Mouse (Mus musculus): ENCODE data around the gene Gm49405. TPM values are rescaled to one million over a fixed set of nuclear protein-coding genes. Genes with fewer than 3 reads are reported as not detected.
A peak's percentile ranks its signal among the peaks of the same experiment; 100 is the strongest.
"Not testable (repeated sequence)": the region's sequence is repeated elsewhere in the genome, so short reads cannot be mapped to it uniquely, and the experiment has no call there.

Gm49405 gene
- total and polyA plus RNA-seq, 2 experiments from 2014 or later: 2.6 to 7.8 TPM

- H3K27ac ChIP-seq (ENCODE audit: low read depth, low read length): peak within 1 kb of the TSS; percentile 67
- no peaks in the 10 kb centered on the region for H3K27me3 ChIP-seq (ENCODE audit: insufficient read depth, low read length)
- H3K36me3 ChIP-seq (ENCODE audit: insufficient read depth): no peaks in the 10 kb centered on the region; the same call in 1 of the 2 replicates
- no peak; the same call in 1 of the 2 replicates for TF ChIP-seq CTCF (IDR thresholded peaks at IDR 0.05; ENCODE audit: low read depth)
- H3K4me1 ChIP-seq (ENCODE audit: insufficient read depth): 0 out of 2 replicates have a peak, but pooled peaks cover 9% of the 10 kb centered on the region
- ATAC-seq (peak; percentile 93), DNase-seq (peak; percentile 87)
- H3K9me3 ChIP-seq (ENCODE audit: low read length): no peaks in the 10 kb centered on the region
- peak within 1 kb of the TSS; percentile 62 for H3K4me3 ChIP-seq (ENCODE audit: low read depth, low read length)
- peak within 1 kb of the TSS; percentile 70 for H3K9ac ChIP-seq
- WGBS: 0% methylated on average over 26 of the region's 26 CpGs
- H3K4me2 ChIP-seq (ENCODE audit: low read depth): peak within 1 kb of the TSS; percentile 70
Observed at GRCm38 (mm10) chr19:4037788-4038232, 37.4 kb downstream of the Gm49405 start, which contains the start of gene Gstp1. TSS of gene Gstp1 (minus strand) at chr19:4037985.

GRCm38 (mm10) chr19:4040941-4041340 lies 40.5 kb downstream of the Gm49405 start:
- H3K36me3 ChIP-seq (ENCODE audit: insufficient read depth); H3K27me3 ChIP-seq (ENCODE audit: insufficient read depth, low read length); ATAC-seq; H3K27ac ChIP-seq (ENCODE audit: low read depth, low read length); H3K9me3 ChIP-seq (ENCODE audit: low read length); H3K9ac ChIP-seq; H3K4me2 ChIP-seq (ENCODE audit: low read depth); DNase-seq; H3K4me1 ChIP-seq (ENCODE audit: insufficient read depth); H3K4me3 ChIP-seq (ENCODE audit: low read depth, low read length): not testable (repeated sequence)
- WGBS: 87% methylated on average over 5 of the region's 5 CpGs

- not testable (repeated sequence) for H3K9me3 ChIP-seq (ENCODE audit: low read length); H3K4me3 ChIP-seq (ENCODE audit: low read depth, low read length)
- WGBS: 86% methylated on average over 3 of the region's 4 CpGs
Observed at GRCm38 (mm10) chr19:4041500-4041899, 41.1 kb downstream of the Gm49405 start.

GRCm38 (mm10) chr19:4042124-4042523 lies 41.7 kb downstream of the Gm49405 start:
- Histone ChIP-seq H3K4me1 (ENCODE audit: insufficient read depth) (0 out of 2 replicates have a peak, but pooled peaks cover 9% of the 10 kb centered on the region), H3K27ac (ENCODE audit: low read depth, low read length) (no peak overlapping the region), H3K9ac (no peak overlapping the region), H3K36me3 (ENCODE audit: insufficient read depth) (no peaks in the 10 kb centered on the region), H3K4me2 (ENCODE audit: low read depth) (no peak overlapping the region), H3K9me3 (ENCODE audit: low read length) (no peaks in the 10 kb centered on the region), H3K27me3 (ENCODE audit: insufficient read depth, low read length) (no peaks in the 10 kb centered on the region), H3K4me3 (ENCODE audit: low read depth, low read length) (no peak overlapping the region)
- DNase-seq (no peak), ATAC-seq (no peak)
- TF ChIP-seq CTCF (IDR thresholded peaks at IDR 0.05; ENCODE audit: low read depth): no peak
- 76% methylated on average over 14 of the region's 14 CpGs for WGBS

More at GRCm38 (mm10) chr19:4041500-4041899, 41.1 kb downstream of the Gm49405 start:
- not testable (repeated sequence) for H3K27me3 ChIP-seq (ENCODE audit: insufficient read depth, low read length); H3K9ac ChIP-seq; H3K36me3 ChIP-seq (ENCODE audit: insufficient read depth); ATAC-seq; H3K4me2 ChIP-seq (ENCODE audit: low read depth); DNase-seq; H3K4me1 ChIP-seq (ENCODE audit: insufficient read depth); H3K27ac ChIP-seq (ENCODE audit: low read depth, low read length)

GRCm38 (mm10) chr19:4044109-4044508 lies 43.7 kb downstream of the Gm49405 start:
- ATAC-seq; H3K4me3 ChIP-seq (ENCODE audit: low read depth, low read length); H3K4me1 ChIP-seq (ENCODE audit: insufficient read depth); H3K4me2 ChIP-seq (ENCODE audit: low read depth); DNase-seq; H3K36me3 ChIP-seq (ENCODE audit: insufficient read depth); H3K27me3 ChIP-seq (ENCODE audit: insufficient read depth, low read length); H3K27ac ChIP-seq (ENCODE audit: low read depth, low read length); H3K9me3 ChIP-seq (ENCODE audit: low read length); H3K9ac ChIP-seq: not testable (repeated sequence)
- WGBS: 90% methylated on average over 5 of the region's 5 CpGs

GRCm38 (mm10) chr19:4045966-4046865 lies 45.8 kb downstream of the Gm49405 start, which contains the start of gene Gstp2:
TSS of gene Gstp2 (minus strand) at chr19:4046023.
- 41% methylated on average over 16 of the region's 16 CpGs for WGBS
- TF ChIP-seq CTCF (IDR thresholded peaks at IDR 0.05; ENCODE audit: low read depth): peak; percentile 63

GRCm38 (mm10) chr19:4046866-4047254 lies 46.4 kb downstream of the Gm49405 start:
- DNase-seq (no peak), ATAC-seq (no peak)
- no peak overlapping the region for H3K4me3 ChIP-seq (ENCODE audit: low read depth, low read length)
- TF ChIP-seq CTCF (IDR thresholded peaks at IDR 0.05; ENCODE audit: low read depth): no peak
- WGBS: 86% methylated on average over 8 of the region's 8 CpGs
- no peaks in the 10 kb centered on the region for H3K27me3 ChIP-seq (ENCODE audit: insufficient read depth, low read length)
- no peak overlapping the region for H3K27ac ChIP-seq (ENCODE audit: low read depth, low read length)
- H3K9me3 ChIP-seq (ENCODE audit: low read length): no peaks in the 10 kb centered on the region
- H3K9ac ChIP-seq: no peak overlapping the region
- no peaks in the 10 kb centered on the region for H3K4me1 ChIP-seq (ENCODE audit: insufficient read depth)
- no peak overlapping the region for H3K4me2 ChIP-seq (ENCODE audit: low read depth)
- H3K36me3 ChIP-seq (ENCODE audit: insufficient read depth): no peaks in the 10 kb centered on the region

More at GRCm38 (mm10) chr19:4045966-4046865, 45.8 kb downstream of the Gm49405 start, which contains the start of gene Gstp2:
- Histone ChIP-seq H3K4me3 (ENCODE audit: low read depth, low read length) (no peak within 1 kb of the TSS), H3K27me3 (ENCODE audit: insufficient read depth, low read length) (no peaks in the 10 kb centered on the region), H3K9ac (no peak within 1 kb of the TSS), H3K9me3 (ENCODE audit: low read length) (no peaks in the 10 kb centered on the region), H3K36me3 (ENCODE audit: insufficient read depth) (no peaks in the 10 kb centered on the region), H3K4me2 (ENCODE audit: low read depth) (peak within 1 kb of the TSS; percentile 29), H3K4me1 (ENCODE audit: insufficient read depth) (no peaks in the 10 kb centered on the region), H3K27ac (ENCODE audit: low read depth, low read length) (no peak within 1 kb of the TSS)
- peak; percentile 86 for ATAC-seq
- peak; percentile 78 for DNase-seq

Measured in forebrain, postnatal 0 days (tissue).